Mouse (Mus musculus) embryonic facial prominence, embryonic 12.5 days (tissue): Measurements from ENCODE around the gene S100a2. TPM values are rescaled to one million over a fixed set of nuclear protein-coding genes. Genes with fewer than 3 reads are reported as not detected.
A peak's percentile ranks its signal among the peaks of the same experiment; 100 is the strongest.

Experiments used
- ATAC-seq: fragments of 200-750 bp; cut with Nextera tagmentation; 2 replicates; pipeline ENCODE4 v1.8.0; 2017; ENCODE audit not compliant: insufficient number of reproducible peaks, insufficient read depth, low FRiP score, low TSS enrichment
- H3K27ac ChIP-seq: fragments of 300-500 bp; sonication (generic); 2 replicates; pipeline ENCODE4 v1.5.1; 2016; ENCODE audit warnings: mild to moderate bottlenecking
- H3K27me3 ChIP-seq: fragments of 300-500 bp; sonication (generic); 2 replicates; pipeline ENCODE4 v1.6.1; 2016; ENCODE audit warnings: mild to moderate bottlenecking, moderate library complexity
- H3K36me3 ChIP-seq: fragments of 300-500 bp; sonication (generic); 2 replicates; pipeline ENCODE4 v1.6.1; 2016; ENCODE audit warnings: mild to moderate bottlenecking
- H3K4me1 ChIP-seq: fragments of 300-500 bp; sonication (generic); 2 replicates; pipeline ENCODE4 v1.6.1; 2016
- H3K4me2 ChIP-seq: fragments of 300-500 bp; sonication (generic); replicated peaks from 2 replicates; pipeline ENCODE4 v1.6.1; 2016; ENCODE audit warnings: mild to moderate bottlenecking, moderate library complexity
- H3K4me3 ChIP-seq: fragments of 300-500 bp; sonication (generic); 2 replicates; pipeline ENCODE4 v1.5.1; 2016; ENCODE audit warnings: mild to moderate bottlenecking
- H3K9ac ChIP-seq: fragments of 300-500 bp; sonication (generic); 2 replicates; pipeline ENCODE4 v1.6.1; 2016; ENCODE audit warnings: mild to moderate bottlenecking, moderate library complexity
- H3K9me3 ChIP-seq: fragments of 300-500 bp; sonication (generic); 2 replicates; pipeline ENCODE4 v1.6.1; 2016; ENCODE audit warnings: mild to moderate bottlenecking, moderate library complexity
- WGBS: fragments of 180-500 bp; shearing (Covaris S2); methylation state at CpG from one replicate; pipeline ENCODE4 v1.1.7; 2016; 5-methylcytosine and 5-hydroxymethylcytosine counted together
- polyA plus RNA-seq: library from polyadenylated mRNA; unstranded; fragments of >200 nt; fragmentation: Nextera tagmentation; extraction: Ambion mirVana; gene quantifications from 2 replicates; pipeline ENCODE4 v1.2.1, GENCODE M21; 2016

The S100a2 gene
- not detected in 2 replicates for polyA plus RNA-seq

GRCm38 (mm10) chr3:90589947-90590346, at the start of gene S100a2:
S100a2 (plus strand) TSS chr3:90590247.
- H3K4me1 ChIP-seq = no peaks in the 10 kb centered on the region
- H3K27me3 ChIP-seq = no peaks in the 10 kb centered on the region
- no peaks in the 10 kb centered on the region for H3K36me3 ChIP-seq
- no peak within 1 kb of the TSS for H3K4me2 ChIP-seq
- H3K4me3 ChIP-seq = no peak within 1 kb of the TSS
- no peaks in the 10 kb centered on the region for H3K9me3 ChIP-seq
- no peak for ATAC-seq
- no peak within 1 kb of the TSS for H3K9ac ChIP-seq
- 83% methylated on average over 8 of the region's 8 CpGs for WGBS
- H3K27ac ChIP-seq = no peak within 1 kb of the TSS

DNA sequence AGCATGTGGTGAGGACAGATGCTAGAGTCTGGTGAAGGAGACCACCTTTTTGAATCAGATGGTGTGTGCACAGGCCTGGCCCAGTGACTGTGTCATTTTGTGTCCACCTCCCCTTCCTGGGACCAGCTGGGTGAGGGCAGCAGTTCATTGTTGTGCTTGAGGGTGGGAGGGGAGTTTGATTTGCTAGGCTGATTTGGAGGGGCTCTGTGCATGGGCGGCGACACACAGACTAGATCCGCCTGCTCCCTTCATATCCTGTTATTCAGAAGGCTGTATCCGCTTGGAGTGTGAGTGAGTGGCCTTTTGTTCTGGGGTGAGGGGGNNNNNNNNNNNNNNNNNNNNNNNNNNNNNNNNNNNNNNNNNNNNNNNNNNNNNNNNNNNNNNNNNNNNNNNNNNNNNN, 49.1 kb upstream of the S100a2 start:
- no peaks in the 10 kb centered on the region for H3K9me3 ChIP-seq
- WGBS = 40% methylated on average over 4 of the region's 4 CpGs
- H3K4me2 ChIP-seq = no peak overlapping the region
- 0 out of 2 replicates have a peak, but pooled peaks cover 7% of the 10 kb centered on the region for H3K27me3 ChIP-seq
- no peak for ATAC-seq
- H3K27ac ChIP-seq = no peak overlapping the region
- H3K4me1 ChIP-seq = no peaks in the 10 kb centered on the region
- no peak overlapping the region for H3K9ac ChIP-seq
- no peak overlapping the region for H3K4me3 ChIP-seq
- H3K36me3 ChIP-seq = no peaks in the 10 kb centered on the region

DNA sequence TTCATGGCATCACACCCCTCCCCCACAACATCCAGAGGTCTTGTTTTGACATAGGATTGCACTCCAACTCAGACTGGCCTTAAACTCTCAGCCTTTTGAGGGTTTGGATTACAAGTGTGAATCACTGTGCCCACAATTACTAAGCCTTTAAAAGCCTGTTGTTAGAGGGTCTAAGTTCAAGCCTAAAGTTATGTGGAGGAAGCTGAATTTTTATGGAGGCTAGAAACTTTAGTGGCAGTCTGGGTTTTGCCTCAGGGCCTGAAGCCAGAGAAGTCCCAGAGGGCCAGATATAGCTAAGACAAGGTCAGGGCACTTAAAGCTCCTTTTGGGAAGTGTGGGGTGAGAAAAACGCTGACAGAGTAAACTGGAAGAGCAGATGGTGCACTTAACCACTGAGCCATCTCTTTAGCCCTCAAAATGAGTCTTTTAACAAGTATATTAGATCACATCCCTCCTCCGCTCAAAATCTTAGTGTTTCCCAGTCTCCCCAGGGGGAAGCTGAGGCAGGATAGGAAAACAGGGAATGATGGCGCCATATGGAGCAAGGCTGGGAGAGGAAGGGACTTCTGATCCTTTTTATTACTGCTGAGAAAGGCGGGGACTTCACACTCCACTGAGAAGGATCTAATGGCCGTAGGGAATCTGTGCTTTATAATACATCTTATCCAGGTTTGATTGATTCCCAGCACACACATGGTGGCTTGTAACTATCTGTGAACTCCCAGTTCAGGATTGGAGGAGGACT, 40.2 kb upstream of the S100a2 start:
- Histone ChIP-seq H3K4me3 (no peak overlapping the region), H3K9me3 (no peaks in the 10 kb centered on the region), H3K36me3 (no peaks in the 10 kb centered on the region), H3K27ac (no peak overlapping the region), H3K4me1 (no peaks in the 10 kb centered on the region), H3K4me2 (no peak overlapping the region), H3K9ac (no peak overlapping the region), H3K27me3 (no peaks in the 10 kb centered on the region)
- 49% methylated on average over 5 of the region's 5 CpGs for WGBS
- ATAC-seq = no peak

- Histone ChIP-seq H3K27ac (no peak overlapping the region), H3K4me3 (no peak overlapping the region), H3K9me3 (no peaks in the 10 kb centered on the region), H3K36me3 (no peaks in the 10 kb centered on the region), H3K4me2 (no peak overlapping the region), H3K27me3 (no peaks in the 10 kb centered on the region), H3K9ac (no peak overlapping the region), H3K4me1 (no peaks in the 10 kb centered on the region)
- ATAC-seq = 0 out of 2 replicates have a peak, but pooled peaks have one; percentile 15
- 83% methylated on average over 2 of the region's 2 CpGs for WGBS
Observed at GRCm38 (mm10) chr3:90550421-90550790, 39.6 kb upstream of the S100a2 start.

GRCm38 (mm10) chr3:90552231-90552630, 37.8 kb upstream of the S100a2 start:
- ATAC-seq = no peak
- Histone ChIP-seq H3K9ac (no peak overlapping the region), H3K36me3 (no peaks in the 10 kb centered on the region), H3K27me3 (no peaks in the 10 kb centered on the region), H3K9me3 (no peaks in the 10 kb centered on the region), H3K27ac (no peak overlapping the region), H3K4me3 (no peak overlapping the region), H3K4me2 (no peak overlapping the region), H3K4me1 (no peaks in the 10 kb centered on the region)
- WGBS = 58% methylated on average over 2 of the region's 2 CpGs

DNA sequence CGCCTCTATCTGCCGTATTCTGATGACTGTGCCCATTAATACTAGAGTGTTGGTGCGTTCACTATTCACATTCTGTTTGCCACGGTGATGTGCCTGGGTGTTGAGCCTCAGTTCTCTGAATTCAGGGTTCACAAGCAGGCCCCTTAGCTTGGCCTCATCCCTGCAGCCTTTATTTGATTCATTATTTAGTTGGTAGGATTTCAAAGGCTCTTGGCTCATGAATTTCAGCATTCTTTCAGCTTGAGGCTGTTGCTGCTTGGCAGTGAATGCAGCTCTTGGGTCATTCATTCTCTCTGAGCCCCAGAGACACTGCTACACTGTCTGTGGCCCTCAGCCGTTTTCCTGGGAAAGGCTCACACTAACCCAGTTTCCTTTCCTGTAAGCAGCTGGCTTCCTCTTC, 34.1 kb upstream of the S100a2 start:
- Histone ChIP-seq H3K36me3 (no peaks in the 10 kb centered on the region), H3K27ac (no peak overlapping the region), H3K9ac (no peak overlapping the region), H3K4me3 (no peak overlapping the region), H3K4me1 (no peaks in the 10 kb centered on the region), H3K9me3 (no peaks in the 10 kb centered on the region), H3K27me3 (no peaks in the 10 kb centered on the region), H3K4me2 (no peak overlapping the region)
- no peak for ATAC-seq
- 65% methylated on average over 5 of the region's 5 CpGs for WGBS

- Histone ChIP-seq H3K9me3 (no peaks in the 10 kb centered on the region), H3K4me2 (no peak within 1 kb of the TSS), H3K4me3 (no peak within 1 kb of the TSS), H3K9ac (no peak within 1 kb of the TSS), H3K4me1 (no peaks in the 10 kb centered on the region), H3K27ac (no peak within 1 kb of the TSS), H3K36me3 (no peaks in the 10 kb centered on the region), H3K27me3 (no peaks in the 10 kb centered on the region)
- no peak for ATAC-seq
- 69% methylated on average over 6 of the region's 6 CpGs for WGBS
Observed at GRCm38 (mm10) chr3:90560008-90560628, 29.9 kb upstream of the S100a2 start, which contains the start of gene S100a3. S100a3 (plus strand) TSS chr3:90560578.

- H3K9me3 ChIP-seq = no peaks in the 10 kb centered on the region
- H3K4me3 ChIP-seq = no peak overlapping the region
- no peaks in the 10 kb centered on the region for H3K36me3 ChIP-seq
- no peaks in the 10 kb centered on the region for H3K4me1 ChIP-seq
- no peak for ATAC-seq
- H3K27ac ChIP-seq = no peak overlapping the region
- no peaks in the 10 kb centered on the region for H3K27me3 ChIP-seq
- H3K9ac ChIP-seq = no peak overlapping the region
- no peak overlapping the region for H3K4me2 ChIP-seq
- 84% methylated on average over 5 of the region's 5 CpGs for WGBS
Observed at GRCm38 (mm10) chr3:90574691-90575090, 15.4 kb upstream of the S100a2 start.

- WGBS = 85% methylated on average over 3 of the region's 3 CpGs
- Histone ChIP-seq H3K9me3 (no peaks in the 10 kb centered on the region), H3K4me3 (no peak overlapping the region), H3K4me2 (no peak overlapping the region), H3K9ac (no peak overlapping the region), H3K36me3 (no peaks in the 10 kb centered on the region), H3K27ac (no peak overlapping the region), H3K27me3 (no peaks in the 10 kb centered on the region), H3K4me1 (no peaks in the 10 kb centered on the region)
- no peak for ATAC-seq
Observed at GRCm38 (mm10) chr3:90575320-90575719, 14.7 kb upstream of the S100a2 start.

- no peak for ATAC-seq
- H3K4me2 ChIP-seq = no peak overlapping the region
- WGBS = 73% methylated on average over 10 of the region's 10 CpGs
- H3K4me1 ChIP-seq = no peaks in the 10 kb centered on the region
- H3K27me3 ChIP-seq = no peaks in the 10 kb centered on the region
- no peak overlapping the region for H3K9ac ChIP-seq
- H3K36me3 ChIP-seq = no peaks in the 10 kb centered on the region
- H3K27ac ChIP-seq = no peak overlapping the region
- H3K9me3 ChIP-seq = no peaks in the 10 kb centered on the region
- no peak overlapping the region for H3K4me3 ChIP-seq
Observed at GRCm38 (mm10) chr3:90576351-90577001, 13.6 kb upstream of the S100a2 start.

- H3K4me1 ChIP-seq = no peaks in the 10 kb centered on the region
- H3K27me3 ChIP-seq = no peaks in the 10 kb centered on the region
- no peaks in the 10 kb centered on the region for H3K36me3 ChIP-seq
- no peak overlapping the region for H3K4me3 ChIP-seq
- 55% methylated on average over 7 of the region's 7 CpGs for WGBS
- ATAC-seq = no peak
- no peak overlapping the region for H3K4me2 ChIP-seq
- H3K27ac ChIP-seq = no peak overlapping the region
- no peak overlapping the region for H3K9ac ChIP-seq
- H3K9me3 ChIP-seq = no peaks in the 10 kb centered on the region
Observed at GRCm38 (mm10) chr3:90579433-90579832, 10.6 kb upstream of the S100a2 start.

- WGBS = 91% methylated on average over 5 of the region's 5 CpGs
- no peaks in the 10 kb centered on the region for H3K36me3 ChIP-seq
- no peak for ATAC-seq
- H3K4me2 ChIP-seq = no peak overlapping the region
- H3K9me3 ChIP-seq = no peaks in the 10 kb centered on the region
- no peaks in the 10 kb centered on the region for H3K4me1 ChIP-seq
- no peak overlapping the region for H3K4me3 ChIP-seq
- H3K9ac ChIP-seq = no peak overlapping the region
- no peak overlapping the region for H3K27ac ChIP-seq
- no peaks in the 10 kb centered on the region for H3K27me3 ChIP-seq
Observed at GRCm38 (mm10) chr3:90581141-90581540, 8.9 kb upstream of the S100a2 start.
